Mouse (Mus musculus) heart, adult 8-10 months (tissue): ENCODE results near the gene Zmynd8. TPM values are rescaled to one million over a fixed set of nuclear protein-coding genes. Genes with fewer than 3 reads are reported as not detected.

Experiments
- DNase-seq: peaks from one replicate; pipeline ENCODE4 v3.0.0; 2022; ENCODE audit warnings: low spot score
- total RNA-seq, 4 experiments: library from RNA; stranded (reverse); gene quantifications; 2 replicates each; pipeline ENCODE4 v1.2.4; 2022

Zmynd8 gene
- total RNA-seq, 4 experiments from 2014 or later, result 35.5 to 60.5 (median 45.4) TPM

DNA sequence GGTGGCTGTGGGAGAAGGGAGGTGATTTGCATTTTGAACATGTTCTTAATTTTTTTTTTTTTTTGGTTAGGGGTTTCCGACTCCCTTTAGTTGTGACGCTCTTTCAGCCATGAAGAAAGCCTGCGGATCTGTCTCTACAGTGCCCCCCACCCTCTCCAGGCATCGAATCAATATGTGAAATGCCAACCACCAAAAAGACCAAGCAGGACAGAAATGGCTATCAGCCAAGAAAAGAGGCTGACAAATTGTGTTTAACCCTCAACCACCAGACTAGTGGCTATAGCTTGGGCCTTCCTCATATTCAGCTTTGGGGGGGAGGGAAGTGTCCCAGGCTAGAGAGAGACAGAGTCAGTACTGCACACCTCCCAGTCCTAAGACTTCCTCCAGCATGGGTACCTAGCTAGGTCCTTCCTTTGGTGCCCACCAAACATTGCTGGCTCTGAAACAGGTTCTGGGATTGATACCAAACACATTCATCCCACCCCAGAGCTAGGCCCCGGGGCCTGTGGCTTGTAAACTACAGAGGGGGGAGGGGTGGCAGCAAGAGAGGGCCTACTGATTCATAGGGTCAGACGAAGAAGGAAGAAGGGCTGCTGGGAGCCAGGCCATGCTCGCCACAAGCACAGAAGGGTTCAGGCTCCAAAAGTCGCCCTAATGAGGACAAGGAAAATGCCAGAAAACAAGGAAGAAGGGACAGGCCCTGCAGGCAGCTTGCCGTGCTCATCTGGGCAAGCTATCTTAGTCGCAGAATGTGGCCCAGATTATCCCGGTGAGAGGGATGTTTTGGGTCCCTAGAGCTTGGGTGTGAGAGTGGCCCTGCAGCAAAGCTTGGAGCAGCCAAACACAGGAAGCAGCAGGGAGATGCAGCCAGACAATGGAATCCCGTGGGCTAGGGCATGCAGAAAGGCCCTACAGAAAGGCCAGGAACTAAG, 40.1 kb downstream of the Zmynd8 start:
- DNase-seq, result peak; percentile 83

- peak; percentile 82 for DNase-seq
These were observed 40.9 kb downstream of the Zmynd8 start for GRCm38 (mm10) chr2:165857841-165858426.

DNA sequence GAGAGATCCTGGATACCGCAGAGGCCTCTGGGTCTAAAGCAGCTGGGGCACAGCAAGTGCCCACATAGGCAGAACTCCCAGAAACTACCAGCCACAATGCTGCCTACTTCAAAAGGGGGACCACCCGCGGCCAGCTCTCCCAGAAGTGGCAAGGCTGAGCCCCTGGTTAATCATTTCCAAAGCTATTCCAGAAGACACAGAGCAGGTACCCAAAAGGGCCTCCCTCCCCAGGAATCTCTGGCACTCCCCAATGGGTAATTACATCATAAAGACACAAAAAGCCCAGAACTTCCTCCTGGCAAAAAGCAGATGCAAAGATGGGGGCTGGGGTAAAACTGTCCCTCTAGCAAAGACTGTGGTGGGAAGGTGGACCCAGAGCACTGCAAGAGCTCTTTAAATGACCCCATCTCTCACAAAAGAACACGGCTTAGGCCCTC, 41.4 kb downstream of the Zmynd8 start:
- no peak for DNase-seq

DNA sequence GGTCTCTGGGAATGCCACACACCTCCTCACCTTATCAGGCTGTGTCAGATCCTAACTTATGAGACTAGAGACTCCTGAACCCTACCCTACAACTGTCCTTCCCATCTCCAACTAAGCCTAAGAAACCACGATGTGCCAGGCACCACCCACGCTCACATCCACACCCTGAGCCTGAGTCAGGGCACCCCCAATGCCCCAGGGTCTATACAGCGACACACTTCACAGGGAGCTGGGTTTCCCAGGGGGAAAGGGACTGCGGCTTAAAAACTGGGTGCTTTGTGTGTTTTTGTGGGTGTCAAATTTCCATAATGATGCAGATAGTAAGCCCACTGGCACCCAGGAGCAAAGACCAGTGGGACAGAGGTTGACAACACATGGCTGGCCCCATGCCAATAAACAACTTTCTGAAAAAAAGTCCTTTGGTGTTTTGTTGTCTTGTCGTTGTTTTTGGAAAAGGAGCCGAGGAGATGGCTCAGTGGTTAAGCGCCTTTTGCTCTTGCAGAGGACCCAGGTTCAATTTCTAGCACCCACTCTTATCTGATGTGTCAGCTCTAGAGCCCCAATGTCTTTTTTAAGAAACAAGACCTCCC, 42.1 kb downstream of the Zmynd8 start:
- DNase-seq, result no peak

GRCm38 (mm10) chr2:165855641-165856301, 43.0 kb downstream of the Zmynd8 start:
- peak; percentile 92 for DNase-seq

DNA sequence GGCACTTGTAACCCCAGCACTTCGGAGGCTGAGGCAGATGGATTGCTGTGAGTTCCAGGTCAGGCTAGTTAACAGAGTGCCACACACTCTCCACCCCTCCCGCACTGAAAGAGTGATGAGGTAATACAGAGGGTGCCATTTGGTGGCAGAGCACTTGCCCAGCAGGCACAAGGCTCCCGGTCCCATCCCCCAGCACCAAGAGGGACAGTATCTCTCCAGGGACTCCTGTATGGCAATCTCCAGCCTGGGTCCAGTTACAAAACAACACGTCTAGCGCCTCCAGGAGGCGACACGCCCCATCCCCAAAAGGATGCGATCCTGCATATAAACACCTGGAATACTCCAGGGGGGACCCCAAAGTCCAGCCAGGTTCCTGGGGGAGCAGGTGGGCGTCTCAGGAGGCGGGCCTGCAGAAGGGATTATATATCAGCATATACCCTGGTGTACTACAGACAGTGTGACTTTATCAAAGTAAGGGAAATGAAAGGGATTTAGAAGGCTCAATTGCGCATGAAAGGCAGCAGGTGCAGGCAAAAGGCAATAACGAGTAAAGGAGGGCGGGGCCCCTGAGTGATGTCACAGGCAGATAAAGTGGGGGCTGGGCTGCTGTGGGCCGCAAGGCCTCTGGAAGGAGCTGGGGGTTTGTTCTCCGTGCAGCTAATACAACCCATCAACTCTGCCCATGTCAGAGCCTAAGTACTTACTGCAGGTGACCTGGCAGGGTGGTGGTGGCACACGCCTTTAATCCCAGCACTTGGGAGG, 44.4 kb downstream of the Zmynd8 start:
- DNase-seq, result no peak

DNA sequence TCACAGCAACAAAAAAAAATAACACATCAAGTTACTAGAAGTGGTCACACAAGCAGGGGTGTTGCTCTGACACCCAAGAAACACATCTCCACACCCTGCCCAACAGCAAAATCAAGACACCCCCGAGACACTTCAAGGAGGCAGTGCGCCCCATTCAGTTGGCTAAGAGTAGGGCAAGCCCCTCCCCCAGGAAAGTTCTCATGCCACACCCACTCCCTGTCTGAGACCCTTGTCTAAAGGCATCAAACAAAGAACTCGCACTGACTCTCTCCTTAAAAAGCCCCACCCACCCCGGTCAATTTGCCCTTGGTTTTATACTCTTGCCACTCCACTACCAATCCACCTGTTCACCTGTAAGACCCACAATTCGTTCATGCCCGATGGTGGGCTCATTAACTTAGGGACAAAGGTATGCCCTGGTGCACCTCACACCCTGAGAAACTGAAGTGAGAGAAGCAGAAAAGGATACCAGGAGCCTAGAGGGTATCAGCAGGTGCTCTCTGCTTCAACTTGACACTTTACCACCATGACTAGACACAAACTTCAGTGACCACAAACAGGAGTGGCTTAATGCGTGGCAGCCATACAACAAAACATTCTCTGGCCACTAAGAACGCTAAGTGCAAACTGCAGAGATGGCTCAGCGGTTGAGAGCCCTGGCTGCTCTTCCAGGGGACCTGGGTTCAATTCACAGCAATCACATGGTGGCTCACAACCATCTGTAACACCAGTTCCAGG, 45.8 kb downstream of the Zmynd8 start:
- DNase-seq, result no peak

GRCm38 (mm10) chr2:165852453-165852852, 46.4 kb downstream of the Zmynd8 start:
- DNase-seq, result no peak

- DNase-seq, result no peak
These were observed 46.9 kb downstream of the Zmynd8 start for GRCm38 (mm10) chr2:165851811-165852415.

DNA sequence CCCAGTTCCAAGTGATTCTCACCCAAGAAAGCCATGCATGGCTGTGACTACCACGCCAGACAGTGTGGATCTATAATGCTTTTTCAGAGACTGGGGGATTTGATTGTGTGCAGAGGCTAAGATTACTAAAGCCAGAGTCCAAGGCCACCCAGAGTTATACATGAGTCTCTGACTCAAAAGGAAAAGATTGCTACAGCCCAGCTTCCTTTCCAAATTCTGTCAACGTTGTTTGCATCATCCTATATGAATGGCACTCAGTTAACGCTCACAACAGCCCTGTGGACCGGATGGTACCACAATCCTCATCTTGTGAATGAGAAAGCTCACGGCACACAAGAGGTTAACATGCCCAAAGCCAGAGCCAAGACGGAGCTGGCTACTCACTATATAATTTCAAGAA, 48.0 kb downstream of the Zmynd8 start:
- no peak for DNase-seq

DNA sequence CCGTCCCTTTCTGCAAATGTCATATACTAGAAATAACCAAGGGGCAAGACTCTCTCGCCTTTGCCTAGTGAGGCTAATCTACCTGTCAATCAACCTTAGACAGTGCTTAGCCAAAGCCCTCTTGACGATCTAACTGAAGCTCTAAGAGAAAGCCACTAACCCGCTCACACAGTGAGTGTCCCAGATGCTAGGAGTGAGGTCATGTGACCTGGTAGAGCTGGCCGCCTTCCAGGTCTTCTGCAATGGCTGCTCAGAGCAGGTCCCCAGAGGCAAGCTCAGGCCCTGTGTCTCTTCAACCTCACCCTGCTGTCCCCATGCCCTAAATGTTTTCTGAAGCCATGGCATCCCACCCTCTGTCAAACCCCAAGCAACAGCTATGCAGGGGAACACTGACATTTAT, 49.7 kb downstream of the Zmynd8 start:
- DNase-seq, result peak; percentile 80

GRCm38 (mm10) chr2:165846787-165847186, 52.0 kb downstream of the Zmynd8 start:
- no peak for DNase-seq

DNA sequence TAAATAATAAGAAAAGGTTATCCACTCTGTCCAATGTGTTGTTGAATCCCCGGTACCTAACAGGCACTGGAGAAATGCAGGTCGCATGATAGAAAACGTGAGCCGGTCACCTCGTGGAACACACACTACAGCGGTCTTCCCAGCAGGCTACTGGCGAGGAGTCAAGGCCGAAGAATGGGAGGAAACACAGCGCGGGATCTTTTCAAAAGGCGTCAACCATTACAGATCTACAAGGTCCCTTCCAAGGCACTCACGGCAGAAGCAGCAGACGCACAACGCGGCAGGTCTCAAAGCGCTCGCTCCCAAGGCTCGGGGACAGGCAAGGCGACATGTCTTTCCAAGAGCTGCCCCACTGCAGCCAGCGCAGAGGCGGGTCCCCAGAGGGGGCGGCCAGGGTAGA, 53.3 kb downstream of the Zmynd8 start:
- DNase-seq, result no peak

DNA sequence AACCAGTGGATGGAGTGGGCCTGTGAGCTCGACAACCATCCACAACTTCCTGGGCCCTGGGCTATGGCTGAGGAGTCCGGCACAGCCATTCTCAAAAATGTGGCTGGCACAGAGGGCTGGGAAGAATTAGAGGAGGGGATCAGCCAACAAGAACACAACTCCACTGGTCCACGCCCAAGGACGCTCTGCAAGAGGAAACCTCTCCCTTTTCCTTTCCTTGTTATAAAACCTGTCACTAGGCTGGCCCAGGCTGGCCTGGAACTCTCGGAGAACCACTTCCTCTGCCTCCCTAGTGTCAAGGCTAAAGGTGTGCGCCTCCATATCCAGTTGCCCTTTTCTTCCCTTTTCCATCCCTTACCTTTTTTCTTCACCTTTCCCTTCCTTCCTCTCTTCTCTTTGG, 55.5 kb downstream of the Zmynd8 start:
- DNase-seq, result no peak

DNA sequence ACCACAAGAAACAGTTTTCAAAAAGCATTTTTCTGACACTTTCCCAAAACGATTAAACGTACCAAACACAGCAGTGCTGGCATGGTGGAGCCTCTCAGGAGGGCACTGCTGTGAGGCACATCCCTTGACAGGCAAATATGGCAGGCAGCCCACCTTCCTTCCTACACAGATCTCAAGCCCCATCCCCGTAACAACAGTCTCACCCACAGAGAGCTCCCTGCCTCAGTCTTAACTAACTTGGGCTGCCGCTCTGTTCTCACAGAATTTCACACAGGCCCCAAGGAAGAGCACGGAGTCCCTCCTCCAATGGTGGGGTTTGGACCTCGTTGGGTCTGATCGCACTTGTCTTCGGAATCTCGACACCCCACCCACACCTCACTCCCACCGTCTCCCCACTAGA, 56.6 kb downstream of the Zmynd8 start:
- DNase-seq, result no peak

DNA sequence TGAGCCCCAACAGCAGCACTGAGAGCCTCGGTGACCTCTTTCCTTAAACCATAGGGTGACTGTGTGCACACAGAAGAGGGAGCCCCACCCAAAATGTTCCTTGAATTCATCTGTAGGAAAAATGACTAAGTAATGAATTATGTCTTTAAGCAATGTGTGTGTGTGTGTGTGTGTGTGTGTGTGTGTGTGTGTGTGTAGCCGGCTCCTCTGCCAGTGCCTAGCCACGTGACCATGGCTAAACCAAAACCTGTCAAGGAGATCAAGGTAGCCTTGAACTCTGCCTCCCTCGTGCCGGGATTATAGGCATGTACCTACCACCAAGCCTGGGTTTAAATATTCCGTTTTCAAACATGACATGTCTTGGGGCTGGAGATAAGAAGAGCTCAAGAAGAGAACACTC, 57.0 kb downstream of the Zmynd8 start:
- no peak for DNase-seq

DNA sequence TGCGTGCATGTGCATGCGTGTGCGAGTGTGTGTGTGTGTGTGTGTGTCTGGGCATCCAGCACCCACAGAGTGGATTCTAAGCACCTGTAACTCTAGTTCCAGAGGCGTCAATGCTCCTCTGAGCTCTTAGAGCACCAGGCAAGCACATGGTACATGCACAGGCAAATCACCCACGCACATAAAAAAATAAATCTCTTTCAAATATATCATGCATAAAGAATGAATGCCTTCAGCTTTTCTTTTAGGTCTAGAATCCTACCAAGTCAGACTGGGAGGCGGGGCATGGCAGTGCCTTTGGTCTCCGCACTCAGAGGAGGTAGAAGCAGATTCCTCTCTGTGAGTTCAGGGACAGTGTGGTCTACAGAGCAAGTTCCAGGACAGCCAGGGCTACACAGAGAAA, 58.0 kb downstream of the Zmynd8 start:
- DNase-seq, result no peak

DNA sequence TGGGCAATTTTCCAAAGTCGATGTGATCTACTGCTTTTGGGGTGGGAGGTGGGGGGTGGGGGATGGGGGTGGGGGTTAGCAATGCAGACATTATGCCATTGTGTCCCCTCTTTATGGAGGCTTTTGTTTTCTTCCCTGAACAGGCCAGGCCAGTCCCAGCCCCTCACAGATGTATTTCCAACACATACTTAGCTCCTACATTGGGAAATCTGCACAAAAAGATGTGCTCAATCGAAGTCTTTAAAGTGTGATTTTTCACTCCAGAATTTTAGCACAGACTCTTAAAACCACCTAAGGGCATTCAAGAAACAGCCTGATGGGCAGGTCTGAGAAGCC, 59.5 kb downstream of the Zmynd8 start:
- DNase-seq, result no peak

GRCm38 (mm10) chr2:165838606-165839316, 60.1 kb downstream of the Zmynd8 start:
- DNase-seq, result no peak

DNA sequence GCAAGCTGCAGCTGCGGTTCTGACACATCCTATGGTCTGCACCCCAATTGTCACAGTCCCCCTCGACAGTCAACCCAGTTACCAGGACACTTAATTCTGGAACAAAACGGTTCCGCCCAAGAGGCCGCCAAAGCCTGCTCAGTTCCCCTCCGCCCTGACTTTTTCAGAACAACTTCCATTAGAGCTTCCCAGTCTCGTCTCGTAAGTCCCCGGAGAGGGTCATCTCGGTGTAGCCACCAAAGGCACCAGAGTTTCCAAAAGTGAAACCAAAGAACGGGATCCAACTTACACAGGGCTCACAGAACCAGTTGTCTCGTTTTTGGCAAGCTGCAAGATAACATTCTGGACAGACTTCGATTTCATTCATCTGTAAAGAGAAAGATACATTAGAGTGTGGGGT, 64.2 kb downstream of the Zmynd8 start:
- DNase-seq, result no peak
